Mouse (Mus musculus): ENCODE results near the gene Coro7. TPM values are rescaled to one million over a fixed set of nuclear protein-coding genes. Genes with fewer than 3 reads are reported as not detected.
"Not testable (repeated sequence)": the region's sequence is repeated elsewhere in the genome, so short reads cannot be mapped to it uniquely, and the experiment has no call there.

The Coro7 gene
- total RNA-seq, 2 experiments from 2014 or later, result 24.1 to 26.5 TPM

GRCm38 (mm10) chr16:4594814-4595526 is 84.6 kb downstream of the Coro7 start:
- peak; percentile 65 for DNase-seq

GRCm38 (mm10) chr16:4593971-4594813 is 85.4 kb downstream of the Coro7 start, which contains the start of gene Glis2:
Gene Glis2 (plus strand): TSS chr16:4594713.
- DNase-seq, result peak; percentile 74

- peak; percentile 74 for DNase-seq
These were observed 86.4 kb downstream of the Coro7 start for GRCm38 (mm10) chr16:4592909-4593875.

- DNase-seq, result no peak
These were observed 89.3 kb downstream of the Coro7 start for GRCm38 (mm10) chr16:4590236-4590635.

- DNase-seq, result no peak
These were observed 91.9 kb downstream of the Coro7 start for GRCm38 (mm10) chr16:4587516-4588210.

- DNase-seq, result peak; percentile 98
These were observed 93.0 kb downstream of the Coro7 start for GRCm38 (mm10) chr16:4586531-4587123.

- DNase-seq, result no peak
These were observed 93.7 kb downstream of the Coro7 start for GRCm38 (mm10) chr16:4585642-4586530.

- no peak for DNase-seq
These were observed 95.1 kb downstream of the Coro7 start for GRCm38 (mm10) chr16:4584438-4584837.

- DNase-seq, result no peak
These were observed 95.8 kb downstream of the Coro7 start for GRCm38 (mm10) chr16:4583807-4584206.

GRCm38 (mm10) chr16:4581179-4581578 is 98.4 kb downstream of the Coro7 start:
- DNase-seq, result not testable (repeated sequence)

GRCm38 (mm10) chr16:4578630-4579029 is 100.9 kb downstream of the Coro7 start:
- no peak for DNase-seq

GRCm38 (mm10) chr16:4576873-4577272 is 102.7 kb downstream of the Coro7 start:
- no peak for DNase-seq

Other genes starting within 250 kb of the Coro7 start
- 1,000 to 10,000 TPM; 1,069 to 1,171 TPM for gene Srl, start 138.0 kb downstream of the Coro7 start, total RNA-seq (2021)
- gene Tfap4, start 119.9 kb downstream of the Coro7 start, total RNA-seq (2021), result 1 to 10 TPM; 3.5 to 4.7 TPM
- 10 to 100 TPM; 35.3 to 43.8 TPM for gene Glis2, start 85.1 kb downstream of the Coro7 start, total RNA-seq (2021)
- gene Pam16, start 54.8 kb downstream of the Coro7 start, total RNA-seq (2021), result 10 to 100 TPM; 89.5 to 92.6 TPM
- gene Vasn, start 39.8 kb downstream of the Coro7 start, total RNA-seq (2021), result 10 to 100 TPM; 17.7 to 18.2 TPM
- gene Dnaja3, start 39.8 kb downstream of the Coro7 start, total RNA-seq (2021), result 10 to 100 TPM; 82.7 to 84.7 TPM
- 10 to 100 TPM; 15.2 to 15.5 TPM for gene Nmral1, start 39.6 kb upstream of the Coro7 start, total RNA-seq (2021)
- 10 to 100 TPM; 67.4 to 75.9 TPM for gene Hmox2, start 46.6 kb upstream of the Coro7 start, total RNA-seq (2021)
- 100 to 1,000 TPM in 1 of 2 experiments, 10 to 100 TPM in 1; 96.3 to 105 TPM for gene Cdip1, start 110.5 kb upstream of the Coro7 start, total RNA-seq (2021)
- gene 4930562C15Rik, start 155.6 kb upstream of the Coro7 start, total RNA-seq (2021), result not detected
- gene Ubald1, start 200.5 kb upstream of the Coro7 start, total RNA-seq (2021), result 10 to 100 TPM; 22.6 to 24.8 TPM
- 100 to 1,000 TPM; 170 to 187 TPM for gene Mgrn1, start 206.5 kb upstream of the Coro7 start, total RNA-seq (2021)

All from heart, postnatal 4 days (tissue).